Mouse (Mus musculus): ENCODE results near the gene Gm10295. TPM values are rescaled to one million over a fixed set of nuclear protein-coding genes. Genes with fewer than 3 reads are reported as not detected.

The Gm10295 gene
- not detected in 2 replicates for polyA plus RNA-seq (2012; ENCODE audit: insufficient read depth, insufficient read length, low replicate concordance, missing spikeins)

DNA sequence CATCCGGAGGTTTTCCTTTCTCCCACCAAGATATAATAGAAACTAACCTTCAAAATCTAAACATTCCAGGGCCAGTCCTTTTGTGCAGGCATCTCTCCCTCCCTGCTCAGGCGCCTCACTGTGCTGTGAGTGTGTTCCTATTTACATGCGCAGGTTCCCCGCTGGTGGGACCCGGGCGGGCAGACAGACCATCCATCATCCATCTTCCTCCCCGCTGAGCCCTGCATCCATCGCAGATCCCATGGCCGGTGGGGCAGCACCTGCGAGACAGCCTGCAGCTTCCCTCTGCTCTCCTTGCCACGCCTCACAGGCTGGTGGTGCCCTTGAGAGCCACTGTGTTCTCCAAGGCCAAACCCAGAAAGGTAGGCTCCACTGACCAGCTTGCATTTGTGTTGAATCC is at the start of gene Gm10295:
Gene Gm10295 (minus strand): TSS at position 122 of the 400 bp plus-strand sequence.
- TF ChIP-seq CTCF (IDR thresholded peaks at IDR 0.05; ENCODE audit: insufficient read depth, low read depth, low read length) (no peak), POLR2A (IDR thresholded peaks at IDR 0.05; ENCODE audit: insufficient read depth, low read depth, low read length) (no peak)
- H3K4me1 ChIP-seq (ENCODE audit: control insufficient read depth, insufficient read depth, low read length): no peaks in the 10 kb centered on the region
- WGBS: 38% methylated on average over 11 of the region's 11 CpGs
- H3K27ac ChIP-seq (ENCODE audit: insufficient read depth, low read depth, low read length): no peak within 1 kb of the TSS
- H3K4me3 ChIP-seq (ENCODE audit: insufficient read depth, low read depth, low read length): no peak within 1 kb of the TSS

DNA sequence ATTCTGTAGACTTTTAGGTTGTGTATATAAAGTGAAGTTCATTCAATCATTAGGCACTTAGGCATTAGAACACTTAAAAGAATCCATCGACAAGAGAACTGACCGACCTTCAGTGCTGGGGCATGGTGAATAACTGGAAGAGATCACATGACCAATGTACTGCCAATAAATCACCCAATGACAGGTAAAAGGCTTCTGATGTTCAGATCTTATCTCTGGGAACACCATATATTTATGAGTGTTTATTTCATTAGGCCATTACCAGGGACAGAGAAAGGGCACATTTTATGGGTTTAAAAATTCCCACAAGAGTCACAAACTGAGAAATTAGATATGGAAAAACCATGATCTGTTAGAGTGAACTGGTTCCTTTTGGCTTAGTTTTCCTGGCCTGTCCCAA is 49.7 kb upstream of the Gm10295 start:
- Histone ChIP-seq H3K4me3 (ENCODE audit: insufficient read depth, low read depth, low read length) (no peak overlapping the region), H3K4me1 (ENCODE audit: control insufficient read depth, insufficient read depth, low read length) (no peaks in the 10 kb centered on the region), H3K27ac (ENCODE audit: insufficient read depth, low read depth, low read length) (no peak overlapping the region)
- 92% methylated on average over 2 of the region's 2 CpGs for WGBS
- TF ChIP-seq POLR2A (IDR thresholded peaks at IDR 0.05; ENCODE audit: insufficient read depth, low read depth, low read length) (no peak), CTCF (IDR thresholded peaks at IDR 0.05; ENCODE audit: insufficient read depth, low read depth, low read length) (no peak)

DNA sequence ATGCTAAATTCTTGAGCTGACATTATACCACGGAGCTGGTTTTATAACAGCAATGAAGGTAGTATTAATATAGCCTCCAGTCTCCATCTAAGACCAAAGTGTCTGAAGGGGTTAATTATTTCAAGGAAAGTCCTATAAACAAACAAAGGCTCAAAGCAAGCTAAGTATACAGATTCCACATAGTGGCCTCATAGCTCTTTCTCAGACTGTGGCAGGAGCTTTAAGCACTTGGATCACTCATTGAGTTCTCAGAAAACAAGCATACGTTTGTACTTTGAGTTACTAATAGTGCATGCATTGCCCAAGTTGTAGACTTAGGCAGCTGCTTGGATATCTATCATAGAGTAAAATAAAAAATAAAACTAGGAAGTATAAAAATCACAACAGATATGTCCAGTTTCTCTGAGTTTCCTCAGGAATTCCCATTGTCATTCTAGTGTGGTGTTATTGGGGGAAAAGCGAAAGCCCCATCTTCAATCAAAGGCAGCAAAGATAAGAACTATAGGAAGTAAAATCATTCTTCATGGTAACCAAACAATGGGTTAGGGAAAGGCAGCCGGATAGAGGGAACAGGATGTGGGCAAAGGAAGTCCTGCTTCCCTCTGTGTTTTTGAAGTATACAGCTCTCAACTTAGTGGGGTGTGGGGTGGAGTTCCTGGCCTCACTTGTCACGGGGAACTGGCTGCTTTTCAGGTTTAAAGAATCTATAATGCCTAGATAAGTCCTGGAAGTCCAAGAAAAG is 48.8 kb upstream of the Gm10295 start:
- 82% methylated on average over 5 of the region's 5 CpGs for WGBS
- Histone ChIP-seq H3K4me1 (ENCODE audit: control insufficient read depth, insufficient read depth, low read length) (no peaks in the 10 kb centered on the region), H3K4me3 (ENCODE audit: insufficient read depth, low read depth, low read length) (no peak overlapping the region), H3K27ac (ENCODE audit: insufficient read depth, low read depth, low read length) (no peak overlapping the region)
- TF ChIP-seq CTCF (IDR thresholded peaks at IDR 0.05; ENCODE audit: insufficient read depth, low read depth, low read length) (no peak), POLR2A (IDR thresholded peaks at IDR 0.05; ENCODE audit: insufficient read depth, low read depth, low read length) (no peak)

- TF ChIP-seq POLR2A (IDR thresholded peaks at IDR 0.05; ENCODE audit: insufficient read depth, low read depth, low read length): no peak
- no peak for TF ChIP-seq CTCF (IDR thresholded peaks at IDR 0.05; ENCODE audit: insufficient read depth, low read depth, low read length)
- no peak overlapping the region for H3K27ac ChIP-seq (ENCODE audit: insufficient read depth, low read depth, low read length)
- 87% methylated on average over 10 of the region's 10 CpGs for WGBS
- no peaks in the 10 kb centered on the region for H3K4me1 ChIP-seq (ENCODE audit: control insufficient read depth, insufficient read depth, low read length)
- H3K4me3 ChIP-seq (ENCODE audit: insufficient read depth, low read depth, low read length): no peak overlapping the region
Measured at GRCm38 (mm10) chr7:71398959-71399756, 47.9 kb upstream of the Gm10295 start.

DNA sequence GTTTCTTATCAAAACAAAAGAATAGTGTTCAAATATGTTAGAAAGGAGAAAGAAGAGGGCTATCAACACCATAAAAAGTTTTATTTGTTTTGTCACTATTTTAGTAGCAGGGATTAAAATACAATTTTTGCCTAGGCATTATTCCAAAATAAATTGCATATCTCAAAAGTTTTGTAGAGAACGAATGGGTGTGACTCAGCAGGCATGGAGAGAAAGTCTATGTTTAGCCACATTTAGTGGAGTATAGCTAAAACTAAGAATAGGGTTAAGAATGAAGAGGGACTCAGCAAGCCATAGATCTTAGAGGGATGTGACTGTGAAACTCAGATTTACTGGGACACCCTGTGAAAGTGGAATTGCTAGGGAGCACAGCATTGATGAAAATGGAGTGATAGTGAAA is 47.1 kb upstream of the Gm10295 start:
- no peak overlapping the region for H3K27ac ChIP-seq (ENCODE audit: insufficient read depth, low read depth, low read length)
- TF ChIP-seq POLR2A (IDR thresholded peaks at IDR 0.05; ENCODE audit: insufficient read depth, low read depth, low read length) (no peak), CTCF (IDR thresholded peaks at IDR 0.05; ENCODE audit: insufficient read depth, low read depth, low read length) (no peak)
- H3K4me3 ChIP-seq (ENCODE audit: insufficient read depth, low read depth, low read length): no peak overlapping the region
- no peaks in the 10 kb centered on the region for H3K4me1 ChIP-seq (ENCODE audit: control insufficient read depth, insufficient read depth, low read length)
- WGBS: 42% methylated on average over 1 of the region's 1 CpGs

- H3K4me3 ChIP-seq (ENCODE audit: insufficient read depth, low read depth, low read length): no peak overlapping the region
- TF ChIP-seq POLR2A (IDR thresholded peaks at IDR 0.05; ENCODE audit: insufficient read depth, low read depth, low read length) (no peak), CTCF (IDR thresholded peaks at IDR 0.05; ENCODE audit: insufficient read depth, low read depth, low read length) (no peak)
- H3K27ac ChIP-seq (ENCODE audit: insufficient read depth, low read depth, low read length): no peak overlapping the region
- H3K4me1 ChIP-seq (ENCODE audit: control insufficient read depth, insufficient read depth, low read length): no peaks in the 10 kb centered on the region
- WGBS: 71% methylated on average over 4 of the region's 4 CpGs
Measured at GRCm38 (mm10) chr7:71392795-71393341, 41.6 kb upstream of the Gm10295 start.

DNA sequence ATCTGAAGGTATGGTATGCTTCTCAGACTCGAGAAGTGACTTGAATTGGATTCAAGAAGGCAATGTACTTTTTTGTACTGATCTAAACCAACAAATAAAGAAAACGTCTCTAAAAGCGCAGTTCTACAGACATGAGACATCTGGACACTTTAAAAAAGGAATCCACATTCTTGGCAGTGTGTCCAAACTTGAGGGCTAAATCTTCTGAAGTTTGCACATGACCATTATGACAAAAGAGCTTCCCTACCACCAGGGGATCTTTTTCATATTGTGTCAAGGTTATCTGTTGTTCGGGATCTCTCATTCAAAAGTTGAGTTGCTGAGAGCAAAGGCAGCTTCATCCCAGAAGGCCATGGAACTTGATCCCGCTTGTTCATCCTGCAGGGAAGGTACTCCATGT is 40.0 kb upstream of the Gm10295 start:
- no peaks in the 10 kb centered on the region for H3K4me1 ChIP-seq (ENCODE audit: control insufficient read depth, insufficient read depth, low read length)
- H3K27ac ChIP-seq (ENCODE audit: insufficient read depth, low read depth, low read length): no peak overlapping the region
- TF ChIP-seq CTCF (IDR thresholded peaks at IDR 0.05; ENCODE audit: insufficient read depth, low read depth, low read length) (no peak), POLR2A (IDR thresholded peaks at IDR 0.05; ENCODE audit: insufficient read depth, low read depth, low read length) (no peak)
- 85% methylated on average over 5 of the region's 5 CpGs for WGBS
- no peak overlapping the region for H3K4me3 ChIP-seq (ENCODE audit: insufficient read depth, low read depth, low read length)

DNA sequence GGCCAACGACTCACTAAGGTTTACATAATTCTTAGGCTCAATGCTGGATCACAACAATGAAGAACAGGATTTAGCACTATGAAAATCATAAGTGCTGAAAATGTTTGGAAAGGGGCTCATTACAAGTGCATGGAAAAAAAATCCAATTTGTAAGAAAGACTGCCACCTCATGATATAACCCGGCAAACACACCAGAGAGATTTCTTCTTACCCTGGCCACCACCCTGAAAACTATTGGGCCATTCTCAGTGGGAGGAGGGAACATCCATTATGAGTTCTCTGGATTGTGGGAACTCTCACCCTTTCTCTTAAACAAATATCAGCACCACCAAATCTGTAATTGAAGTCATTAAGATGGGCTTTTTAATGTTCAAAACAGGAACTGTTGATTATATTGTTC is 39.0 kb upstream of the Gm10295 start:
- 76% methylated on average over 2 of the region's 2 CpGs for WGBS
- no peak overlapping the region for H3K27ac ChIP-seq (ENCODE audit: insufficient read depth, low read depth, low read length)
- TF ChIP-seq POLR2A (IDR thresholded peaks at IDR 0.05; ENCODE audit: insufficient read depth, low read depth, low read length) (no peak), CTCF (IDR thresholded peaks at IDR 0.05; ENCODE audit: insufficient read depth, low read depth, low read length) (no peak)
- H3K4me1 ChIP-seq (ENCODE audit: control insufficient read depth, insufficient read depth, low read length): 0 out of 2 replicates have a peak, but pooled peaks cover 2% of the 10 kb centered on the region
- no peak overlapping the region for H3K4me3 ChIP-seq (ENCODE audit: insufficient read depth, low read depth, low read length)

DNA sequence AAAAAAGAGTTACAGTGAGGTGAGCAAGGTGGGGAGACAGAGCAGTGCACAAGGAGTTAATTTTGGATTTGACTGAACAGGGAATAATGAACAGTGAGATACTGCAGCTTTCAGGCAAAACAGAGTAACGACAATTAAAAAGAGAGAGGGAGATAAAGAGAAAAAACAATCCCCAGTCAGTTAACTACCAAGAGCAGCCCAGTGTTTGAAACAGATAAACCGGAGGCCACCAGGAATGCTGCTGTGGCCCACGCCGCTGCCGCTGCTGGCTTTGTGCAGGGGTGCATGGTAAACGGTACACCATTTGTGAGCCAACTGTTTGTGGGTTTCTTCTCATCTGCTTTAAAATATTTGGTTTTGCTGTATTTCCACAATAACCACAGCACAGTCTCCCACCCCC is 34.8 kb upstream of the Gm10295 start:
- H3K27ac ChIP-seq (ENCODE audit: insufficient read depth, low read depth, low read length): no peak overlapping the region
- WGBS: 53% methylated on average over 6 of the region's 6 CpGs
- H3K4me3 ChIP-seq (ENCODE audit: insufficient read depth, low read depth, low read length): no peak overlapping the region
- no peak for TF ChIP-seq POLR2A (IDR thresholded peaks at IDR 0.05; ENCODE audit: insufficient read depth, low read depth, low read length)
- TF ChIP-seq CTCF (IDR thresholded peaks at IDR 0.05; ENCODE audit: insufficient read depth, low read depth, low read length): no peak
- H3K4me1 ChIP-seq (ENCODE audit: control insufficient read depth, insufficient read depth, low read length): peaks cover 6% of the 10 kb centered on the region; the same call in 1 of the 2 replicates
